Mouse (Mus musculus) spleen, adult 10 weeks (tissue): ENCODE data around the gene Map10. TPM values are rescaled to one million over a fixed set of nuclear protein-coding genes. Genes with fewer than 3 reads are reported as not detected.

Experiments
- polyA plus RNA-seq: library from polyadenylated mRNA; stranded (reverse); fragments of 350-450 nt; fragmentation: Illumina TruSeq; extraction: RNeasy Lipid Tissue Mini Kit (QIAGEN cat#74804); gene quantifications from one replicate; pipeline ENCODE4 v1.2.3, GENCODE M21; 2015; ENCODE audit warnings: low replicate concordance; ENCODE audit not compliant: insufficient read depth

The Map10 gene
- polyA plus RNA-seq = 3.1 TPM

GRCm38 (mm10) chr8:125669700-125670195, at the start of gene Map10:
Gene Map10, plus strand, starts transcription at chr8:125669818.

Other genes starting within 250 kb of the Map10 start
- 6.6 TPM for gene Sipa1l2, start 100.0 kb upstream of the Map10 start, polyA plus RNA-seq
- gene Ntpcr, start 60.1 kb downstream of the Map10 start, polyA plus RNA-seq = 17.0 TPM
- gene Pcnx2, start 228.5 kb downstream of the Map10 start, polyA plus RNA-seq = 0.07 TPM
- not detected for gene Map3k21, start 240.6 kb downstream of the Map10 start, polyA plus RNA-seq